In genomic region chr8:103873598-103874502, GRCm38 (mm10) we compare ENCODE assay signal across 9 mouse cellular contexts.
DNase-seq lines count a peak whose midpoint lies in the region; ATAC-seq and TF ChIP-seq lines count a peak whose summit lies in the region.
"Had no signal": no experiment of that assay in that cellular context is flagged by ENCODE, and none has a peak within 500 bp of the region (broad histone marks: within the 10 kb centered on the region; RNA-seq: fewer than 3 reads in every experiment).

No protein-coding gene starts in this region.

- no peaks in the 10 kb centered on the region for H3K9me3 ChIP-seq in liver, postnatal 0 days (ENCODE audit: low read length)
- H3K9me3 ChIP-seq in liver, embryonic 11.5 days (ENCODE audit: control insufficient read depth, low read length): no peaks in the 10 kb centered on the region
- H3K9me3 ChIP-seq in embryonic facial prominence, embryonic 11.5 days (replicated peaks; ENCODE audit: control insufficient read depth, low read length): no peaks in the 10 kb centered on the region

- DNase-seq in liver, postnatal 0 days: peak; percentile 40
- no peak for DNase-seq in liver, embryonic 11.5 days (ENCODE audit: low spot score)
- peak; percentile 15 for DNase-seq in embryonic facial prominence, embryonic 11.5 days (ENCODE audit: low spot score)
- DNase-seq in heart, postnatal 25 days (ENCODE audit: low spot score): peak; percentile 7
- DNase-seq in lung, postnatal 4 days: peak; percentile 54 to 64
- no peak for DNase-seq in gastrocnemius, adult 18-20 months (ENCODE audit: low spot score)
- no peak for DNase-seq in left cerebral cortex, postnatal 36 days (ENCODE audit: low spot score in 2 of 2)

- H3K4me3 ChIP-seq in liver, postnatal 0 days (ENCODE audit: low read depth, low read length): no peak overlapping the region
- no peak overlapping the region for H3K4me3 ChIP-seq in liver, embryonic 11.5 days (ENCODE audit: low read depth, low read length)
- no peak overlapping the region for H3K4me3 ChIP-seq in embryonic facial prominence, embryonic 11.5 days (ENCODE audit: low read depth, low read length)

- no peak overlapping the region for H3K27ac ChIP-seq in liver, postnatal 0 days (ENCODE audit: low read depth)
- no peak overlapping the region for H3K27ac ChIP-seq in liver, embryonic 11.5 days (ENCODE audit: low read depth, low read length)
- H3K27ac ChIP-seq in embryonic facial prominence, embryonic 11.5 days (replicated peaks; ENCODE audit: low read depth, low read length): no peak overlapping the region

- no peak overlapping the region for H3K9ac ChIP-seq in liver, postnatal 0 days (replicated peaks)
- no peak overlapping the region for H3K9ac ChIP-seq in liver, embryonic 11.5 days (ENCODE audit: low read depth, low read length)
- no peak overlapping the region for H3K9ac ChIP-seq in embryonic facial prominence, embryonic 11.5 days (replicated peaks; ENCODE audit: low read length)

- WGBS in liver, postnatal 0 days (ENCODE audit: insufficient replicate concordance): 40% methylated on average over 7 of the region's 7 CpGs
- 35% methylated on average over 7 of the region's 7 CpGs for WGBS in liver, embryonic 11.5 days
- 34% methylated on average over 7 of the region's 7 CpGs for WGBS in embryonic facial prominence, embryonic 11.5 days

- intact Hi-C loops in heart, postnatal 25 days (cut with DNase I): no loop called here
- intact Hi-C loops in left cerebral cortex, postnatal 36 days (cut with DNase I): no loop called here

- H3K4me2 ChIP-seq in liver, postnatal 0 days (ENCODE audit: low read depth, low read length): no peak overlapping the region
- no peak overlapping the region for H3K4me2 ChIP-seq in liver, embryonic 11.5 days
- no peak overlapping the region for H3K4me2 ChIP-seq in embryonic facial prominence, embryonic 11.5 days (ENCODE audit: low read depth, low read length)

- no peaks in the 10 kb centered on the region for H3K36me3 ChIP-seq in liver, postnatal 0 days (replicated peaks; ENCODE audit: insufficient read depth, low read length)
- H3K36me3 ChIP-seq in liver, embryonic 11.5 days (ENCODE audit: control insufficient read depth, insufficient read depth, low read length): no peaks in the 10 kb centered on the region
- no peaks in the 10 kb centered on the region for H3K36me3 ChIP-seq in embryonic facial prominence, embryonic 11.5 days (replicated peaks; ENCODE audit: control insufficient read depth, insufficient read depth, low read depth, low read length)

- no peak for TF ChIP-seq EP300 in liver, postnatal 0 days (IDR thresholded peaks at IDR 0.05; ENCODE audit: low read depth)

- no peaks in the 10 kb centered on the region for H3K4me1 ChIP-seq in liver, postnatal 0 days (ENCODE audit: insufficient read depth)
- 0 out of 2 replicates have a peak, but pooled peaks cover 5% of the 10 kb centered on the region for H3K4me1 ChIP-seq in liver, embryonic 11.5 days (replicated peaks; ENCODE audit: control insufficient read depth, insufficient read depth, low read length)
- H3K4me1 ChIP-seq in embryonic facial prominence, embryonic 11.5 days (ENCODE audit: control insufficient read depth, insufficient read depth, low read length): peaks cover 6% of the 10 kb centered on the region

- TF ChIP-seq CTCF in liver, postnatal 0 days (IDR thresholded peaks at IDR 0.05; ENCODE audit: low read depth): no peak

- ATAC-seq in liver, postnatal 0 days: no peak
- no peak; the same call in 1 of the 2 replicates for ATAC-seq in liver, embryonic 11.5 days (replicated peaks; ENCODE audit: low FRiP score)
- peak; percentile 38; the same call in 1 of the 2 replicates for ATAC-seq in embryonic facial prominence, embryonic 11.5 days (replicated peaks; ENCODE audit: insufficient number of reproducible peaks, low FRiP score, low TSS enrichment, low read depth)
- no peak for ATAC-seq in CD4-positive, CD25-positive, alpha-beta regulatory T cell, adult 4 months
- ATAC-seq: Patski had no signal

- H3K27me3 ChIP-seq in liver, postnatal 0 days (ENCODE audit: insufficient read depth, low read length): no peaks in the 10 kb centered on the region
- H3K27me3 ChIP-seq in liver, embryonic 11.5 days (replicated peaks; ENCODE audit: control insufficient read depth, insufficient read depth, low read length): no peaks in the 10 kb centered on the region
- H3K27me3 ChIP-seq in embryonic facial prominence, embryonic 11.5 days (ENCODE audit: control insufficient read depth, insufficient read depth, low read length): no peaks in the 10 kb centered on the region

Comparison
In these comparisons a context has a peak if more than half of its experiments do, and no peak if none do; other contexts are left out.
1. DNase-seq: peak in liver, postnatal 0 days (single experiment), embryonic facial prominence, embryonic 11.5 days (single experiment), heart, postnatal 25 days (single experiment) and lung, postnatal 4 days (2 of 2); none in liver, embryonic 11.5 days (single experiment), gastrocnemius, adult 18-20 months (single experiment) and left cerebral cortex, postnatal 36 days (0 of 2).